Mouse (Mus musculus) retina, postnatal 1 day (tissue): ENCODE measurements around the gene Ubc.
"Not testable (repeated sequence)": the region's sequence is repeated elsewhere in the genome, so short reads cannot be mapped to it uniquely, and the experiment has no call there.

Experiments
- DNase-seq: peaks from one replicate; pipeline ENCODE4 v3.0.0-alpha.2; 2012

Ubc gene

DNA sequence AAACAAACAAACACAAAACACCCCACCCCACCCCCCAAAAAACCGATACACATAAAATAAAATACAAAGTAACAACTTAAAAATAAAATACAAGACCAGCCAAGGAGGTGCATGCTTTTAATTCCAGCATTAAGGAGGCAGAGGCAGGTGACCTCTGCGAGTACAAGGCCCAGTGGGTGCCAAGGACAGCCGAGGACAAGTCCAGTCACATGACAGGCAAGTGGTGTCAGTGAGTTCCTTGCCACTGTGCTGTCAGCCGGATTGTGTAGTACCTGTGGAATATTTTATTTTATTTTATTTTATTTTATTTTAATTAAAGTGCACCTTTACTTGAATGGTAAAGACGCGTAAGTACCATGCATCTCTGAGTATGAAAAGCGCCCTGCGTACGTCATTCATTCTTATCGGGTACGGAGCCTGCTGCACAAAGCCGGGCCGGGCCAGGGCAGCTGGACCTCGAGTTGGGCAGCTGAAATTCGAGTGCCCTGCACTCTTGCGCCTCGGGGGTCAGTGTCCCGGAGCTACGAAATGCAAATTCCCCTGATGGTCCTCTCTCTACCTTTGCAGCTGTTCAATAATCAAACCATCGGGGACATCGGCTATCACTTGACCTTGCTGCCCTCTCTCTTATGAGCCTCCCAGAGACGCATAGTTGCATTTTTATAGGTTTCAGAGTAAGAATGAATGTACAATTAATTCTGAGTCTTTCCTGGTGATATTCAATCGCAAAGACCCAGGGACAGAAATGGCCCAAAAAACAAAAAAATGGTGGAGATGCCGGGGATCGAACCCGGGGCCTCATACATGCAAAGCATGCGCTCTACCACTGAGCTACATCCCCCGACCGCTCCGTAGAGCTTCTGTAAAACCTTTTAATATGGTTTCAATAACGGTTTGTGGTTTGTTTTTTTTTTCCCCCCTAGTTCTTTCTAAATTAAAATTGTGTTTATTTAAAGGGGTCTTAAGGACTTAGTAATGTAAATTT, 13.8 kb upstream of the Ubc start:
- DNase-seq = peak; percentile 82

DNA sequence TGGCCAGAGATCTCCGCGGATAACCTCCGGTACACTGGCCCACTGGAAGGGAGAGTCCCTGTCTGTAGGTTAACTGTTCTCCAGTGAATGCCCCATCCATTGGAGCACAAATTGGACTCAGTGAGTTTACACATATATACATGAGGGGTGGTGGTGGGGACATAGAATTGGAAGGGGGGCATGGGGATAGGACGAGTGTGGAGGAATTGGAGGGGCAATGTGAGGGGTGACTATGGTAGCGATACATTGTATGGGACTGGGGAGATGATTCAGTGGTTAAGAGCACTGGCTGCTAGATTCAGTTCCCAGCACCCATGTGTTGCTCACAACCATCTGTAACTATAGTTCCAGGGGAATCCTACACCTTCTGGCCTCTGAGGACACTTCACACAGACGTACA, 13.0 kb upstream of the Ubc start:
- no peak for DNase-seq

DNA sequence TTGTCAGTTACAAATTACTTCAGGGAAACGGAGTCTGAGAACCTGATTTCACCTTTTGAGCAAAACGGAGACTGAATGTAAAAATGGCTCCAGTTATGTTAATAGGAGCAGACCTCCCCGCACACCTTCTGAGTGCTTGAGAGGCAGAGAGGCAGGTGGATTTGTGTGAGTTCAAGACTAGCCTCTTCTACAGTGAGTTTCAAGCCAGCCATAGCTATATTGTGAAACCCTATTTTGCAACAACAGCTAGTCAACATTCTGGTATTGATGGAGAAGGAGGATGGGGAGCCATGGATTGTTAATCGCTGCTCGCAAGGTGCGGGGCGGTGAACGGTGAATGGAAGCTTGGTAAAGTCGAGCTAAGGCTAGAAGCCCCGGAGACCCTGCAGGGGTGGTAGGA, 12.5 kb upstream of the Ubc start:
- no peak for DNase-seq

GRCm38 (mm10) chr5:125400903-125401302, 10.9 kb upstream of the Ubc start:
- DNase-seq = no peak

DNA sequence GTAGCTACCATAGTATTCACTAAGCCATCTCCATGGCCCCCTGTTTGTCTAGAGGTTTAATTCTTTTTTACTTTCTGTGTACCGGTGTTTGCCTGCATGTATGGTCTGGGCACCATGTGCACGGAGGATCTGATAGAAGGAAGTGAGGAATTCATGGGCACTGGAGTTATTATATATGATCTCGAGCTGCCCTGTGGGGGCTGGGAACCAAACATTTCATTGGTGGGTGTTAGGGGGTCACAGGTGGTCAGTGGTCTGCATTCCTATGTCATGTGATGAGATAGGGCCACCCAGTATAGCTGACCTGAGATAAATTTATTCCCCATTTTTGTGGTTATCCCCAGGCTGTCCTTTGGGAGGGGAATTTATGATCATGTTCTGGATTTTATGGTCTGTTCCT, 5.0 kb upstream of the Ubc start:
- no peak for DNase-seq

DNA sequence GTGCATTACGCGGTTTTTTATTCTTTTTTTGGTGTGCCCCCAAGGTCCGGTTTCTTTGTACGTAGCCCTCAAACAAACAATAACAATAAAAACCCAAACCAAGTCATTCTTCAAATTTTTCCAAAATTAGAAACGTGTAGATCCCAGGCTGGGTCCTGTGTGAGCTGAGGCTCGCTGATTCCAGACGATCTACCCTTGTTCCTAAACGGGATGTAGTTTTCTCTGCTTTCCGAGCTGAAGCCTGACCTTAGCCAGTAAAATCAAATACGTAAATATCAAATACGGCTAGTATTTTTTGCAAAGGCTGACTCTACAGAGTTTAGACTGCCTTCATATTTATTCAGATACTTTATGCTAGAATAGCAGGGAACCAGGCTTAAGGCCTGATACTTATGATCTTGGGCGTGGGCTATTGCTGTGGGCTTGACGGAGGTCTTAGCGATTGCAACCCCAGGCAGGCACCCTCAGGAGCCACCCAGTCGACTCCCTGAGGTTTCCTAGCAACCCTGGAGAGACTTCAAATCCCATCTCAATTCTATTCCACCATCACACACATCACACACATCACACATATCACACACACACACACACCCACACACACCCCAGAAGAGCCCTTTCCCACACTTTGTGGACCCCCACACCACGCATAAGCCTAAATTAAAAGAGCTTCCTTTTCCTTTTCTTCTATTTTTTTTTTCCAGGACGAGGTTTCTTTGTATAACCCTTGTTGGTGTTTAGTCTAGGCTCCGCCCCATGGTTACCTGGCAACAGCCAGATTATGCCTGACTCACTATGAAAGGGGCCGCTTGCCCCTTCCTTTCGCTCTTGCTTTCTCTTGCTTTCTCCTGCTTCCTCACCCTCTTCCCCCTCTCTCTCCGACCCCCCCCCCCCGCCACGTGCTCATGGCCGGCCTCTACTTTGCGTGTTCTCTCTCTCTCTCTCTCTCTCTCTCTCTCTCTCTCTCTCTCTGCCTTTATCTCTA, 3.9 kb upstream of the Ubc start:
- DNase-seq = peak; percentile 94

DNA sequence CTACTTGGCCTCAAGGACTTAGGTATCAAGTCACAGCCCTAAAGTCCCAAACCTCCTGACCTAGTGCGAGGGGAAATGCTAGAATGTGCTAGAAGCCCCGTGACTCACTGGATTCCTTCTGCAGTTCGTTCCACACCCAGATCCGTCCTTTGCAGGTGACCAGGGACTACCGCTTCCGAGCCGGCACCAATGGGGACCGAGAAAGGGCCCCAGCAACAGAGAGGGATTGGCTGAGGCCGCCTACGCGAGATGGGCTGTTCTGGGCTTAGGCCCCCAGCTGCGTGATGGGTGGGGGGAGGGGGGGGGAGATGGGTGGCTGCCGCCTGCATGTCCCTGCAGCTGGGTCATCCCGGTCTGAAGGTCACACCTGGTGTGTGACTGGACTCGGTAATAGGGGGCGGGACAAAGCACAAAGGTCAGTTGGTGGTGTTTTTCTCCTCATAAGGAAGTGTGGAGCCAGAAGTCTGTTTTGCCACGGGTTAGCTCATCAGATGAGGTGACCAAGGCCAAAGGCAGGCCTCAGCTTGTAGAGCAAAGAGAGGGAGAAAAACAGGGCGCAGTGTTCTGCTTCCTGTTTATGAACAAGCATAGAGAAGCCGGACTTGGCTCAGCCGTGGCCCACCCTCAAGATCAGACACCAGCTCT, 3.1 kb upstream of the Ubc start:
- DNase-seq = peak; percentile 98

DNA sequence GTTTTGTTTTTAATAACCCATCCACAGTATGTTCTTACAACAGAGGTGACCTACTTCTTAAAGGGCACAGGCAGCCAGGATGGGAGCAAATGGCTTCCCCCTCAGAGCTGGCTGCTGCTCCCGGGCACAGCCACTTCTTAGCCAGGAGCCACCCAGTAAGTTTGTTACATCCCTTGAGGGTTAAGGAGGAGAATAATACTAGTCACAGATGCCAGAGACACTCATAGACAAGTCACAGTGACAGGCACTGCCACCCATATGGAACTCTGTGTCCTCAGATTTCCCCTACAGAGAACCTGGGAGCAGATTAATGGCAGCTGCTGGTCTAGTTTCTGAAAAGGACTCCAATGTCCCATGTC, 2.6 kb upstream of the Ubc start:
- DNase-seq = no peak

DNA sequence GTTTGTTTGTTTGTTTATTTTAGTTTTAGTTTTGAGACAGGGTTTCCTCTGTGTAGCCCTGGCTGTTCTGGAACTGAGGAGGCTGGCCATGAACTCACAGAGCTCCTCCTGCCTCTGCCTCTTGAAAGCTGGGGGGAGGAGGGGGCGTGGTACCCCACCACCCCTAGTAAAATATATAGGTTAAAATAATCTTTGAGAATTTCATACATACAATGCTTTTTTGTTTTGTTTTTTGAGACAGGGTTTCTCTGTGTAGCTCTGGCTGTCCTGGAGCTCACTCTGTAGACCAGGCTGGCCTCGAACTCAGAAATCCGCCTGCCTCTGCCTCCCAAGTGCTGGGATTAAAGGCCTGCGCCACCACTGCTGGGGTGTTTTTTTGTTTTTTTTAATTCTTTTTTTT, 2.2 kb upstream of the Ubc start:
- DNase-seq = not testable (repeated sequence)

GRCm38 (mm10) chr5:125391609-125392008, 1.6 kb upstream of the Ubc start:
- no peak for DNase-seq

- DNase-seq = no peak
Observed at GRCm38 (mm10) chr5:125390906-125391477, 990 bp upstream of the Ubc start.

- DNase-seq = peak; percentile 85
Observed at GRCm38 (mm10) chr5:125389131-125389578, 847 bp downstream of the Ubc start, which contains the start of gene Gm10382. TSS of gene Gm10382 (plus strand) at chr5:125389322.

DNA sequence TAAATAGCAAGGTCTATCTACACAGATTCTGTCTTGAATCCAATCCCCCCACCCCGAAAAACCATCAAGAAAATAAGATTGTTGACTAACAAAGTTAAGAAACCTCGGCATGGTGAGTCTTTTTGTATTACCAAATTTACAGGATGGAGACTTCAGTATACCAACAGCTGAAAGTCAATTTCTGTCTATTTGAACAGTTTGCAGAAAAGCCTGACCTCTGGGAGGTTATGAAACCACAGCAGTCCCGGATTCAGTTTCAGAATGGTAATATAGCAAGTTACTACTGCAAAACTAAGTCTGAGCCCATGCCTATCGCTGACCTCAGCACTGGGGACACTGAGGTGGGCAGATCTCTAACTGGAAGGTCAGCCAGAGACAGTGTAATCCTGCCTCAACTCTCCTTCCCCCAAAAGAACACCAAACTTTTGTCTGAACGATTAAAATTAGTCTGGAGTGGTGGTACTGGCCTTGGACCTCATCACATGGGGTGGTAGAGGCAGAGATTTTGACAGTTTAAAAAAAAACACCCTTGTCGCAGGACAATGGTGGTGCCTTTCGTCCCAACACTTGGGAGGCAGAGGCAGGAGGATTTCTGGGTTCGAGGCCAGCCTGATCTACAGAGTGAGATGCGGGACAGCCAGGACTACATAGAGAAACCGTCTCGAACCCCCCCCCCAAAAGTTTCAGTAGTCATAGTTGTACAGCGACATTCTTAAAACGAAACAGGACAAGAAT, 1.5 kb downstream of the Ubc start:
- no peak for DNase-seq

DNA sequence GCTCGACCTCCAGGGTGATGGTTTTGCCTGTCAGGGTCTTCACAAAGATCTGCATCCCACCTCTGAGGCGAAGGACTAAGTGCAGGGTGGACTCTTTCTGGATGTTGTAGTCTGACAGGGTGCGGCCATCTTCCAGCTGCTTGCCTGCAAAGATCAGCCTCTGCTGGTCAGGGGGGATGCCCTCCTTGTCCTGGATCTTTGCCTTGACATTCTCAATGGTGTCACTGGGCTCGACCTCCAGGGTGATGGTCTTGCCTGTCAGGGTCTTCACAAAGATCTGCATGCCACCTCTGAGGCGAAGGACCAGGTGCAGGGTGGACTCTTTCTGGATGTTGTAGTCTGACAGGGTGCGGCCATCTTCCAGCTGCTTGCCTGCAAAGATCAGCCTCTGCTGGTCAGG, 2.7 kb downstream of the Ubc start:
- DNase-seq = not testable (repeated sequence)

DNA sequence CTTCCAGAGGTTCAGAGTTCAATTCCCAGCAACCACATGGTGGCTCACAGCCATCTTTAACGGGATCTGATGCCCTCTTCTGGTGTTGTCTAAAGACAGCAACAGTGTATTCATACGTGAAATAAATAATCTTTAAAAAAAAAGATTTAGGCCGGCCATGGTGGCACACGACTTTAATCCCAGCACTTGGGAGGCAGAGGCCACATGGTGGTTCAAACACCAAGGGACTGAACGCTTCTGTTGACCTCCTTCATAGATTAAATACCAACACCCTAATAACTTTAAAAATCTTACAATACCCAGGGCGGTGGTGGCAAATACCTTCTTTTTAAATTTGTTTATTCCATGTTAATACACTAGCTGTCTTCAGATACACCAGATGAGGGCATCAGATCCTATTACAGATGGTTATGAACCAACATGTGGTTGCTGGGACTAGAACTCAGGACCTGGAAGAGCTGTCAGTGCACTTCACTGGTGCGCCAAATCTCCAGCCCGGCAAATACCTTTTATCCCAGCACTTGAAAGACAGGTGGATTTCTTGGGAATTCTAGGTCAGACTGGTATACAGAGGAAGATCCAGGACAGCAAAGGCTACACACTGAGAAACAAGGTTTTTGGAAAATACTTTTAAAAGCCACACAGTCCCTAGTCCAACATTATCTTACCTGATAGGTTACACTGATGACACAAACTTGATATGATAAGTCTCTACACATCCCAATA, 4.6 kb downstream of the Ubc start:
- no peak for DNase-seq

GRCm38 (mm10) chr5:125384512-125385214, 5.3 kb downstream of the Ubc start:
- DNase-seq = no peak

GRCm38 (mm10) chr5:125383637-125384420, 6.2 kb downstream of the Ubc start:
- DNase-seq = no peak

DNA sequence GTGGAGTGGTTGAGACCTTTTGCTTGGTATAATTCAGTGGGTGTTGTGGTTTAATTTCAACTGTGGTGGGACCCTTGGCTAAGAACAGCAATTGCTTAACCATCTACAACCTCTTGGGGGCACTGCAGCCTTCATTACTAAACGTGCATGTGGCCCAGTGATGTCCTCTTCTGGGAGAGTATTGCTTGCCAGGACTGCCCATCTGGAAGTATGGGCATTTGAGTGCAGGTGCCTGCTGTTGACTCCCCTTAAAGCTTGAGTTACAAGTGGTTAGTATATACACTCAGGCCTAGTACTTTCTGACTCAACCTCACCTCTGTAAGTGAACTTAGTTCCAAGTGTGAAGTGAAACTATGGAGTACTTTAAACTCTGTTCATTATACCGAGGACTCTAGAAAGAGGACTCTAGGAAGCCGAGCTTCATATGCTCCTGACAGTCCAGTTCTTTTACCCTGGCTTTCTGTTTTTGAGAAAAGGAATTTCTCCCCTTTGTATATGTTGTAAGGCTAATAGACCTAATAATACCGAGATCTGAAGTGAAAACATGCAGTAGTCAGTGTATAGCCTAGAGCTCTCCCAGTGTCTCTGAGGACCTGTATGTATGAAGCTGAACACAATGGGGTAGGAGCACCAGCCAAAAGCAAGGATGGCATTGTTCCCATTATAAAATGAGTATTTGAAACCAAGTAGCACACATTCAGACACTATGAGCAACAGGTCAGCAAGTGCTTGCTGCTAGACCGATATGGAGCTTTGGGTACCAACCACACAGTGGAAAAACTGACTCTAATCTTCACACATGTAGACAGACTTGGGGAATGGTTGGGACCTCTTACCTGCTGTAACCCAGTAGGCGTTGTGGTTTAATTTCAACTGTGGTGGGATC, 7.1 kb downstream of the Ubc start:
- peak; percentile 84 for DNase-seq
